Mouse (Mus musculus) stomach, embryonic 16.5 days (tissue): ENCODE measurements at regions not wholly inside any gene's neighbourhood (a gene's known extent, or its start where the extent isn't known, plus 50 kb on each side); places are given as distances from the start of the nearest gene placed in this dataset.

Source experiments
- ATAC-seq: fragments of 200-750 bp; cut with Nextera tagmentation; 2 replicates; pipeline ENCODE4 v1.8.0; 2017; ENCODE audit warnings: moderate number of reproducible peaks, moderate TSS enrichment; ENCODE audit not compliant: insufficient read depth, low FRiP score
- H3K27ac ChIP-seq: fragments of 300-500 bp; sonication (generic); 2 replicates; pipeline ENCODE4 v1.5.1; 2014; ENCODE audit warnings: low read length
- H3K27me3 ChIP-seq: fragments of 300-500 bp; sonication (generic); 2 replicates; pipeline ENCODE4 v1.6.1; 2014; ENCODE audit warnings: low read length, control low read depth, mixed read lengths; ENCODE audit not compliant: control insufficient read depth, insufficient read depth
- H3K36me3 ChIP-seq: fragments of 300-500 bp; sonication (generic); 2 replicates; pipeline ENCODE4 v1.6.1; 2014; ENCODE audit warnings: low read length; ENCODE audit not compliant: control insufficient read depth, insufficient read depth
- H3K4me1 ChIP-seq: fragments of 300-500 bp; sonication (generic); 2 replicates; pipeline ENCODE4 v1.6.1; 2014; ENCODE audit warnings: low read length, control low read depth, mixed read lengths; ENCODE audit not compliant: control insufficient read depth, insufficient read depth
- H3K4me2 ChIP-seq: fragments of 300-500 bp; sonication (generic); 2 replicates; pipeline ENCODE4 v1.6.1; 2014; ENCODE audit warnings: low read depth, low read length, mixed read lengths
- H3K4me3 ChIP-seq: fragments of 300-500 bp; sonication (generic); replicated peaks from 2 replicates; pipeline ENCODE4 v1.5.1; 2014; ENCODE audit warnings: mild to moderate bottlenecking, low read length
- H3K9ac ChIP-seq: fragments of 300-500 bp; sonication (generic); 2 replicates; pipeline ENCODE4 v1.6.1; 2014; ENCODE audit warnings: low read length
- H3K9me3 ChIP-seq: fragments of 300-500 bp; sonication (generic); replicated peaks from 2 replicates; pipeline ENCODE4 v1.6.1; 2016; ENCODE audit warnings: low read length, control low read depth; ENCODE audit not compliant: control insufficient read depth
- WGBS: fragments of 180-500 bp; shearing (Covaris S2); extraction: QIAGEN DNeasy Blood & Tissue Kit; methylation state at CpG from one replicate; pipeline ENCODE4 v1.1.7; 2014; 5-methylcytosine and 5-hydroxymethylcytosine counted together

DNA sequence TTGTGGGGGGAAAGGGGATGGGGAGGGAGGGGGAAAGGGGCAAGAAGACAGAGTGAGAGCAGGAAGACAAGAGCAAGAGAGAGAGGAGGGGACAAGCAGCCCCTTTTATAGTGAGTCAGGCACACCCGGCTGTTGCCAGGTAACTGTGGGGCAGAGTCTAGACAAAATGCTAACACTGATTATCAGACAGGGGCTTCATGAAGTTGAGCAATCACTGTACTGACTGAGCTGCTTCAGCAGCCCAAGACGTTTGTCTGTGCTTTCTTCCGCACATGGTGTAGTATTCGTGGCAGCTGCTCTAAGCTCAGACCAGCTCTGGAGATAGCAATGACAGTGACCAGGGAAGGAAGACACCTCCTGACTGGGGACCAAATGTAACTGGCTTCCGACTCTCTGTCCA, 385.2 kb downstream of the Matn1 start:
- 35% methylated on average over 5 of the region's 5 CpGs for WGBS
- no peak for ATAC-seq

GRCm38 (mm10) chr4:131331646-131332045, 387.5 kb downstream of the Matn1 start:
- WGBS, result 90% methylated on average over 4 of the region's 4 CpGs
- H3K4me2 ChIP-seq, result no peak overlapping the region
- no peak for ATAC-seq
- H3K9me3 ChIP-seq, result no peaks in the 10 kb centered on the region
- H3K27me3 ChIP-seq, result no peaks in the 10 kb centered on the region
- no peaks in the 10 kb centered on the region for H3K36me3 ChIP-seq
- H3K4me1 ChIP-seq, result no peaks in the 10 kb centered on the region
- no peak overlapping the region for H3K27ac ChIP-seq
- no peak overlapping the region for H3K4me3 ChIP-seq
- H3K9ac ChIP-seq, result no peak overlapping the region

More for the DNA sequence above, 385.2 kb downstream of the Matn1 start:
- Histone ChIP-seq H3K9ac (no peak overlapping the region), H3K36me3 (no peaks in the 10 kb centered on the region), H3K4me1 (no peaks in the 10 kb centered on the region), H3K9me3 (no peaks in the 10 kb centered on the region), H3K27ac (no peak overlapping the region), H3K4me3 (no peak overlapping the region), H3K4me2 (no peak overlapping the region), H3K27me3 (no peaks in the 10 kb centered on the region)

DNA sequence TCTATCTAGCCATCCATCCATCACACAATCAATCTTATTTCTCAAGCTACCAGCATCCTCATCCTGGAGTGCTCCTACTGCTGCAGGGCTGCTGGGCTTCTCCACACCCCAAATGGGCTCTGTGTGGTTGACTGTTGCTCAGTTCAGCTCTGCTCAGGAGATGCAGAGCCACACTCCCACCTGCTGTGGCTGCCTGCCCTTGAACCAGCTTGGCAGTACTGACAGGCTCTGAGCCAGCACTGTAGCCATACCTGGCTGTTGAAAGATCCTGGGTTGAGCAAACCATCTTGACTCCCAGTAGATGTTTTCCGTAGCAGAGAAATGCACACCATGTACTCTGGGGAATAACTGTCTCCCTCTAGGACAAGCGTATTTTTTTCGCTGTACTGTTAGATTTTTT, 392.6 kb downstream of the Matn1 start:
- Histone ChIP-seq H3K27me3 (no peaks in the 10 kb centered on the region), H3K4me3 (no peak overlapping the region), H3K36me3 (no peaks in the 10 kb centered on the region), H3K27ac (no peak overlapping the region), H3K9ac (no peak overlapping the region), H3K9me3 (no peaks in the 10 kb centered on the region), H3K4me1 (no peaks in the 10 kb centered on the region), H3K4me2 (no peak overlapping the region)
- no peak for ATAC-seq
- WGBS, result 83% methylated on average over 3 of the region's 3 CpGs

DNA sequence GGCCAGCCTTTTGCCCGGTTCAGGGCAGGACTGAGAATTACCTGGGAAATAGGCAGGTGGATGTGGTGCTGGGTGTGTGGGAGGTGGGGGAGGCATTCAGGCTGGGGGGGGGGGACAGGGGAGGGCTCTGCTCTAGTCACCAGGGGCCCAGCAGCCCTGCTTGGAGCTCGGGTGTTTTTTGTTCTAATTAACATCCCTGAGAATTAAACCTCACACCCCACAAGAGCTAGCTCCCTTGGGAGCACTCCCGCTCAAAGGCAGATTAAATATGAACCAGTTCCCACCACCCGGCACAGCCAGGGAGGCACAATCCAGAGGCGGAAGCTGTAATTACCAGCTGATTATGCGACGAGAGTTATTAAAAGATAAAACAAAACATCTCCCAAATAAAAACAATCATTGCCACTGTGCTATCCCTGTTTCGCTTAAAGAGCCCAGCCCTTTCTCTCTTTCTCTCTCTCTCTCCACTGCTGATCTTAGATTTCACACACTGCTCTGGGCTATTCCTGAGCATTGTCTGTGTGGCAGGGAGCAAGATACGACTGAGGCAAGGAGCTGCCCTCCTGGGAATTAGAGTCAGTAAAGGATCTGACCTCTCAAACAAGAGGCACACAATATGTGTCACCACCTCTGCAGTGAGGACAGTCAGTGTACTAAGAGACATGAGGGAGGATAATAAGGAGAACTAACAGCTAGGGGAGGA, 397.0 kb downstream of the Matn1 start:
- Histone ChIP-seq H3K9ac (no peak overlapping the region), H3K27ac (no peak overlapping the region), H3K4me2 (no peak overlapping the region), H3K9me3 (no peaks in the 10 kb centered on the region), H3K36me3 (no peaks in the 10 kb centered on the region), H3K4me3 (no peak overlapping the region), H3K4me1 (no peaks in the 10 kb centered on the region), H3K27me3 (no peaks in the 10 kb centered on the region)
- 38% methylated on average over 9 of the region's 9 CpGs for WGBS
- no peak for ATAC-seq

DNA sequence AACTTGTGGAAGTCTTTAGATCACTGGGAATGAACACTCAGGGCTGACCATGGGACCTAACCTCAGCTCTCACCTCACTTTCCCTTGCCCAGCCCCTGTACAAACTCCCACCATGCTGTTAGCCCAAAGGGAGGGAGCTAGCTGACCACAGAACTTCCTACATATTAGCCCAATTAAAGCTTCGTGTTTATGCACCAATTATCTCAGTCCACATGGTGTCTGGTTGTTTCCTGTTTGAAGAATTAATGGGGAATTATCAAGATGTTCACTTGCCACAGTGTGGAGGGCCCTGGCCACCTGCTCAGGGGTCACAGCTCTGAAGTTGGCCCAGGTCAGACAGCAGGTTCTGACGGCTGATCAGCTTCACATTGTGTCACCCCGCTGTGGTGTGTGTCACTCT, 402.5 kb downstream of the Matn1 start:
- no peak for ATAC-seq
- WGBS, result 67% methylated on average over 3 of the region's 3 CpGs
- no peaks in the 10 kb centered on the region for H3K36me3 ChIP-seq

DNA sequence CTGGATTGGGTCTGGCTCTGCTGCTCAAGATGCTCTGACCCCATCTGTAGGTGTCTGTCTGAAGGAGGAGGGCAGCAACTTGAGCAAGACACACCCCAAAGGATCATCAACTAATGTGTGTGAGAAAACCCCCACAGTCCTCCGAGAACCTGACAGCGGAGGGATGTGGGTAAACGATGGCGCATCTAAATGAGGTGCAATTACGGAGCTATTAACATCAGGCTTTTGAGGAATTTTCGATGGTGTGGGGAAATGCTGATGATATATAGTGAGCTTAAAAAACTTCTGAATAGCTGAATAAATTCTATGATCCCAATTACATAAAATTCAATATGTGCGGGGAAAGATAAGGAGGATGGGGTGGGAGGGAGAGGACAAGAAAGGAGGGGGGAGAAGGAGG, 406.1 kb downstream of the Matn1 start:
- ATAC-seq, result no peak
- no peaks in the 10 kb centered on the region for H3K9me3 ChIP-seq
- no peaks in the 10 kb centered on the region for H3K36me3 ChIP-seq
- WGBS, result 43% methylated on average over 7 of the region's 7 CpGs
- no peak overlapping the region for H3K27ac ChIP-seq
- H3K4me2 ChIP-seq, result no peak overlapping the region
- no peak overlapping the region for H3K4me3 ChIP-seq
- H3K27me3 ChIP-seq, result no peaks in the 10 kb centered on the region
- no peak overlapping the region for H3K9ac ChIP-seq
- H3K4me1 ChIP-seq, result no peaks in the 10 kb centered on the region

More for the DNA sequence above, 402.5 kb downstream of the Matn1 start:
- Histone ChIP-seq H3K4me3 (no peak overlapping the region), H3K4me1 (no peaks in the 10 kb centered on the region), H3K9me3 (no peaks in the 10 kb centered on the region), H3K27me3 (no peaks in the 10 kb centered on the region), H3K9ac (no peak overlapping the region), H3K4me2 (no peak overlapping the region), H3K27ac (no peak overlapping the region)

GRCm38 (mm10) chr4:131354908-131355307, 410.7 kb downstream of the Matn1 start:
- 93% methylated on average over 3 of the region's 3 CpGs for WGBS
- H3K4me1 ChIP-seq, result no peaks in the 10 kb centered on the region
- no peak overlapping the region for H3K4me3 ChIP-seq
- no peaks in the 10 kb centered on the region for H3K9me3 ChIP-seq
- no peaks in the 10 kb centered on the region for H3K36me3 ChIP-seq
- H3K27ac ChIP-seq, result no peak overlapping the region
- H3K4me2 ChIP-seq, result no peak overlapping the region
- ATAC-seq, result no peak
- no peaks in the 10 kb centered on the region for H3K27me3 ChIP-seq
- no peak overlapping the region for H3K9ac ChIP-seq

GRCm38 (mm10) chr4:131355526-131355991, 411.4 kb downstream of the Matn1 start:
- Histone ChIP-seq H3K36me3 (no peaks in the 10 kb centered on the region), H3K27me3 (no peaks in the 10 kb centered on the region), H3K4me3 (no peak overlapping the region), H3K9ac (no peak overlapping the region), H3K4me2 (no peak overlapping the region), H3K9me3 (no peaks in the 10 kb centered on the region), H3K27ac (no peak overlapping the region), H3K4me1 (no peaks in the 10 kb centered on the region)
- WGBS, result 57% methylated on average over 12 of the region's 12 CpGs
- ATAC-seq, result no peak

DNA sequence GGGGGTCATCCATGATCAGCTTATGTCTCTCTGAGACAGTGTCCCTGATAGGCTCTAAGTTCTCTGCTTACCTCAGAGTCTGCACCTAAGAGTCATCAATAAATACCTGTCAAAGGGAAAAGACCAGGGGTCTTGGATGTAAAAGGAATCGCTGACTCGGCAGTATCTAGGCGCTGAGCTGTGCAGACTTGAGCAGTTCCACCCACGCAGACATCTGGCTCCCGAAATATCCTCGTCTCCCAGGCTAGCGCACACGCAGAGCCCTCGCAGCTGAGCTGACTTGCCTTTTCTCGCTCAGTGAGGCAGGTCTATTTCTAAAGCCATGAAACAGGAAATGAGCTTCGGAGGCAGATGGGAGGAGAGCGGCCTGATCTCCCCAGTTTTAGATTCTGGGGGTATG, 412.1 kb downstream of the Matn1 start:
- Histone ChIP-seq H3K27me3 (no peaks in the 10 kb centered on the region), H3K4me2 (no peak overlapping the region), H3K4me1 (no peaks in the 10 kb centered on the region), H3K9me3 (no peaks in the 10 kb centered on the region), H3K9ac (no peak overlapping the region), H3K4me3 (no peak overlapping the region), H3K27ac (no peak overlapping the region), H3K36me3 (no peaks in the 10 kb centered on the region)
- 70% methylated on average over 12 of the region's 12 CpGs for WGBS
- no peak for ATAC-seq
